ENCODE assay signal across 21 mouse cellular contexts in genomic region chr8:117762776-117763175, GRCm38 (mm10).
"Had no signal": no experiment of that assay in that cellular context is flagged by ENCODE, and none has a peak within 500 bp of the region (broad histone marks: within the 10 kb centered on the region; RNA-seq: fewer than 3 reads in every experiment).

No protein-coding gene starts in this region.

- H3K4me1 ChIP-seq: kidney, embryonic 15.5 days; lung, embryonic 15.5 days; megakaryocyte, embryonic 14.5 days; midbrain, embryonic 10.5 days; neural tube, embryonic 12.5 days; neural tube, embryonic 15.5 days had no signal

- H3K27me3 ChIP-seq: kidney, embryonic 15.5 days; lung, embryonic 15.5 days; neural tube, embryonic 12.5 days; neural tube, embryonic 15.5 days had no signal

- H3K36me3 ChIP-seq: kidney, embryonic 15.5 days; lung, embryonic 15.5 days; midbrain, embryonic 10.5 days; neural tube, embryonic 12.5 days; neural tube, embryonic 15.5 days had no signal

- DNase-seq: kidney, adult 2 months; kidney, postnatal 10 days; kidney, postnatal 36 days; layer of hippocampus, postnatal 36 days; lung, adult 18-20 months; lung, postnatal 10 days; lung, postnatal 36 days; midbrain, embryonic 14.5 days; right cerebral cortex, adult 18-20 months; right cerebral cortex, postnatal 14 days; right cerebral cortex, postnatal 4 days; thymus, adult 18-20 months; thymus, postnatal 36 days had no signal

- H3K4me2 ChIP-seq: kidney, embryonic 15.5 days; lung, embryonic 15.5 days; neural tube, embryonic 12.5 days; neural tube, embryonic 15.5 days had no signal

- ATAC-seq: intestine, postnatal 0 days had no signal

- H3K27ac ChIP-seq: kidney, embryonic 15.5 days; left cerebral cortex, adult 2 months; lung, embryonic 15.5 days; midbrain, embryonic 10.5 days; neural tube, embryonic 12.5 days; neural tube, embryonic 15.5 days had no signal

- H3K9ac ChIP-seq: kidney, embryonic 15.5 days; lung, embryonic 15.5 days; neural tube, embryonic 12.5 days; neural tube, embryonic 15.5 days had no signal

- H3K4me3 ChIP-seq: kidney, embryonic 15.5 days; left cerebral cortex, adult 2 months; lung, embryonic 15.5 days; megakaryocyte, embryonic 14.5 days; midbrain, embryonic 10.5 days; neural tube, embryonic 12.5 days; neural tube, embryonic 15.5 days had no signal

- H3K9me3 ChIP-seq: kidney, embryonic 15.5 days; lung, embryonic 15.5 days; megakaryocyte, embryonic 14.5 days; midbrain, embryonic 10.5 days; neural tube, embryonic 12.5 days; neural tube, embryonic 15.5 days had no signal
